In genomic region chr19:16132340-16132790, GRCm38 (mm10) we compare ENCODE assay signal across 8 mouse cellular contexts. TPM values are rescaled to one million over a fixed set of nuclear protein-coding genes. Genes with fewer than 3 reads are reported as not detected.
DNase-seq lines count a peak whose midpoint lies in the region; ATAC-seq lines count a peak whose summit lies in the region.

No protein-coding gene starts in this region.

- no peaks in the 10 kb centered on the region for H3K36me3 ChIP-seq in hindbrain, embryonic 16.5 days (ENCODE audit: control insufficient read depth, insufficient read depth, low read length)

- peak; percentile 38 for DNase-seq in WW6 (ENCODE audit: low read depth, low spot score)
- peak; percentile 84 to 93 for DNase-seq in cerebellum, postnatal 36 days
- DNase-seq in gastrocnemius, adult 18-20 months (ENCODE audit: low spot score), result peak; percentile 89
- peak; percentile 69 to 89 for DNase-seq in left cerebral cortex, adult 8-10 months (ENCODE audit: low spot score in 2 of 2)
- DNase-seq in right cerebral cortex, adult 2 months (ENCODE audit: low spot score in 2 of 2), result peak; percentile 86 to 87
- DNase-seq in urinary bladder, postnatal 10 days (ENCODE audit: low spot score), result peak; percentile 73

- peak overlapping the region; percentile 79 for H3K4me2 ChIP-seq in hindbrain, embryonic 16.5 days (ENCODE audit: low read length)

- H3K4me3 ChIP-seq in hindbrain, embryonic 16.5 days (ENCODE audit: low read length), result peak overlapping the region; percentile 69

- no peaks in the 10 kb centered on the region for H3K9me3 ChIP-seq in hindbrain, embryonic 16.5 days (ENCODE audit: control insufficient read depth, low read length)

- 2% methylated on average over 28 of the region's 57 CpGs for WGBS in hindbrain, embryonic 16.5 days

- peak overlapping the region; percentile 96 for H3K9ac ChIP-seq in hindbrain, embryonic 16.5 days (ENCODE audit: low read depth, low read length)

- H3K4me1 ChIP-seq in hindbrain, embryonic 16.5 days (ENCODE audit: control insufficient read depth, insufficient read depth, low read depth, low read length), result peaks cover 17% of the 10 kb centered on the region

- H3K27ac ChIP-seq in hindbrain, embryonic 16.5 days (ENCODE audit: low read depth, low read length), result peak overlapping the region; percentile 98

- peak; percentile 93 for ATAC-seq in hindbrain, embryonic 16.5 days
- peak; percentile 83 for ATAC-seq in megakaryocyte, adult 5-6 weeks (ENCODE audit: poor library complexity, severe bottlenecking)

- no peaks in the 10 kb centered on the region for H3K27me3 ChIP-seq in hindbrain, embryonic 16.5 days (replicated peaks; ENCODE audit: control insufficient read depth, insufficient read depth, low read length)

RNA-seq across cellular contexts. Expression of gene Gnaq, which starts 0.3 kb away (rescaled TPM):
- total RNA-seq in gastrocnemius, adult 18-20 months (2021), result 10 to 100 TPM; 11.9 to 14.9 TPM
- 104 and 105 TPM in 2 replicates for polyA plus RNA-seq in hindbrain, embryonic 16.5 days (2015; fragmentation: Nextera tagmentation; extraction: Ambion mirVana)
- 100 to 1,000 TPM; 143 to 158 (median 149) TPM for total RNA-seq in left cerebral cortex, adult 8-10 months (2022)
- total RNA-seq in megakaryocyte, adult 5-6 weeks (2015), result 24.9 and 28.3 TPM in 2 replicates
- total RNA-seq in megakaryocyte, adult 5-6 weeks (2017), result 17.8 and 25.3 TPM in 2 replicates

Comparison
In these comparisons a context has a peak if more than half of its experiments do, and no peak if none do; other contexts are left out.
1. Peak in every context shown above with its lines: DNase-seq, ATAC-seq, H3K4me3 ChIP-seq and H3K27ac ChIP-seq.
2. DNase-seq: peak in every context shown above with its lines; median percentile 89 in gastrocnemius, adult 18-20 months; 88 in cerebellum, postnatal 36 days; 86 in right cerebral cortex, adult 2 months; 79 in left cerebral cortex, adult 8-10 months; 73 in urinary bladder, postnatal 10 days; 38 in WW6.
3. RNA of gene Gnaq, which starts 0.3 kb away (total RNA-seq): 143 to 158 TPM in left cerebral cortex, adult 8-10 months; 17.8 to 28.3 TPM in megakaryocyte, adult 5-6 weeks and 11.9 to 14.9 TPM in gastrocnemius, adult 18-20 months; every median in the first group is over 4 times any median in the second.